Mouse (Mus musculus) embryo, embryonic 10 days (tissue): ENCODE measurements around the gene D1Ertd622e.

Experiments
- DNase-seq: peaks from one replicate; pipeline ENCODE4 v3.0.0-alpha.2; 2015; ENCODE audit warnings: low spot score

D1Ertd622e gene

DNA sequence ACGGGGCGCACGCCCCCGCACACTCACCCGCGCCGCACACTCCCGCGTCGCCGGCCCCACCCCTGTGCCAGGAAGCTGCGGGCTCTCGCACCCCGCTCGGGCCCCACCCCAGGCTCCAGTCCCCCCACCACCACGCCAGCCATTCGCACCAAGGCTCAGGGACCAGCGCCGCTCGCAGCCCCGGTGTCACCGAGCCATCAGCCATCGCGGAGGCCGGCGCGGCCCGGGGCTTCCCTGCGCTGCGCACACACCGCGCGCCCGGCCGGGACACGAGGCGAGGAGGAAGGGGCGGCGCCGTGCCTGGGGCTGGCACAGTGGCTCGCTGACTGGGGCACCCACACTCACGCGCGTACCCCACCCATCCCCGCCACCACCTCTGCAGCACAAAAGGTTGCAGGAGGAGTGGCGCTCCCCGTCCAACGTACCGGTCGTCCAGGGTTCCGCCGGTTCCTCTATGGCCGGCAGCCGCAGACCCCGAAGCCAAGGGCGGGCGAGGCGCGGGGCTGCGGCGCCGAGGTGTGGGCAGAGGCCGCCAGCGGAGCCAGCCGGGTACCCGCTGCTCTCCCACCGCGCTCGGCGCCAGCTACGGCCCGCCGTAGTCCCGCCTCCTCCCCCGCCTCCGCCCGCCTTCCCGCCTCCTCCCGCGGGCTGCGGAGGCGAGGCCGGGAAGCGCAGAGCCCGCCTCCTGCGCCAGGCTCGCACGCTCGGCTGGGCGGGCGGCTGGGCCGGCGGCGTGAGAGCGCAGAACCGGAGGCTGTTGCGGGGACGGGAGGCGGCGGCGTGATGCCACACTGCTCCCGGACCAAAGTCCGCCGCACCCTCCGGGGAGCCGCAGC lies at the start of gene D1Ertd622e:
Gene D1Ertd622e, minus strand, starts transcription at position 669 of the 836 bp plus-strand sequence.
- DNase-seq: peak; percentile 76

DNA sequence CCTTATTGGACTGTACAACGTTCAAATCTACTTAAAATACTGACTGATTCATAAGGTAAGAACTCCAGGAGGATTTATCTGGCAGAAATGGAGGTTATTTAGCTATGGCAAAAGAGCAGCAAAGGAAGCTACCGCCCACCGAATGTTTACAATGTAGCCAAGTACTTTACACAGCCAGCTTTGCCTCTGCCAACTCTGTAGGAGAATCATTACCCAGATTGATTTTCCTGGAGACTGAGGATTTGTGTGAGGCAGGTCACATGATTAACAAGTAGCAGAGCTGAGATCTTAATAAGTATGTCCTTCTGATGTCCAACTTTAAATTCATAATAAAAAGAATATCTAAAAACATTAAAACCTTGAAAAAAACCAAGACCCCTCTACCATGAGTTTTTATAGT lies 48.6 kb upstream of the D1Ertd622e start:
- no peak for DNase-seq

DNA sequence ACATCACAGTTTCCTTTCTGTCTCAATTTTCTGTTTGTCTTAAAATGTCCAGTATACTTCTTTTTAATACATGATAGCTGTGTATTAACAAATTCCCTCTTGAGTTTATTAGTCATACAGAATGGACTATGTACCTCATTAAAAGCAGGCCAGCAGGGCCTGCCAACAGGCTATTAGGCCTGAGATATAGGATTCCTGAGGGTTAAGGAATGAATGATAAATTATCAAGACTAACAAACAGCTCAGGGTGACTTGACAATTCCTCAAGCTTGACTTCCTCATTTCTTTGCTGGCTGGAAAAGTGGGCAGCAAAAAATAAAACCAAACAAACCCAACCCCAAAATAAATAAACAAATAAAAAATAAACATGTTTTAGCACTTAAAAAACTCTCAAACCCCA lies 43.5 kb upstream of the D1Ertd622e start:
- DNase-seq: no peak

DNA sequence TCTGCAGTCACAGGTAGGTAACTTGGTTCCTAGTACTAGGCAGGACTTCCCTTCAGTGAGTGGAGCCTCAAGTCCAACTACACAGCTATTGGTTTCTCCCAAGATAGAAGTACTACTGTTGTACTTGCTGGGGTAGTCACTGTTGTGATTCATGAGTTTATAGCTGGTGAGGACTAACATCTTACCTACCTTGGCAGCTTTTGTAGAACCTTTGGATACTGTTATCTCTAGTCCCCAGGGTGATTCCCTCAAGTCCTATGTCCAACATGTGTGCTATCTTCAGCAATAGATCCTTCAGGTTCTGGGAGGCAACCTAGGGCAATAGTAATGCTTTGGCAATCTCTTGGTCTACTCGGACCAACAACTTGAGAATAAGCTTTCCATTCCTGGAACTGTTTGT lies 42.8 kb upstream of the D1Ertd622e start:
- no peak for DNase-seq

DNA sequence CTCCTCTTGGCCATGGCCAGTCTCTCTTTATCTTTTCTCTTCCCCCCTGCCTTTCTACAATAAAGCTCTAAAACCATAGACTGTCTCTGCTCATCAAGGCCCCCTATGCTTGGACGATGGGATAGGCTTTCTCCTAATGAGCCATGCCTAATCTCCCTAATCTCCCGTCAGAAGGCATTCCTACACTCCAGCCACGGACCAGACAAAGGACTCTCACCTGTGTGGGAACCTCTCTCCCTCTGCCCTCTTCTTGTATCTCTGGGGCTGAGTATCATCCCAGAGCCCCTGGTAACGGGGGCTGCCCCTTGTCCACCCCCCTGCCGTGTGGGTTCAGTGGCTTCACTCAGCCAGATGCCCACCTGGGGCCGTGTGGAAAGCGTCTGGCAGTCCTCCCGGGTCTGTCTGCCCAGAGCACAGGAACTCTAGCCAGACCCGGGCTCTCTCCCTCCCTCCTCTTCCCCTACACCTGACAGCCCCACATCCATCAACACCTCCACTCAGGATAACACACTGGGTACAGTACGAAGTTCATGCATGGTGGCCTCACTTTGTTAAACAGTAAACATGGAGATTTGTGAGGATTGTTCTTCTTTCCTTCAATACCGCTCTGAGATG lies 37.2 kb upstream of the D1Ertd622e start:
- DNase-seq: no peak

DNA sequence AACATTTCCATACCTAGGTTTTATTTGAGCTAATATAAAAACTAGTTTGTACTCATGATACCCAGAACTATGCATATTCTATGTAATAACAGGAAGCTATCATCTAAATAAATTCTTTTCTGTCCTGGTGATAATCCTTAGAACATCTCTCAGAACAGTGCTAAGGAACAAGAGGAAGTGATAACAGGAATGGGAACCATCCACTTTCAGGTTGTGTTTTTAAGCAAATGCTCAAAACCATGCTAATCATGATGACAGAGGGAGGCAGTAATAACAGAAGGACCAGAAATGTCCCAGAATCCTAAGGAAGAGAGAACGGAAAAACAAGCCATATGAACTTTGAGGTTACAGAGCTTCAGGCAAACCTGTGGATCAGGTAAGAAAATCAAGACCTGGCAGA lies 35.4 kb upstream of the D1Ertd622e start:
- no peak for DNase-seq

DNA sequence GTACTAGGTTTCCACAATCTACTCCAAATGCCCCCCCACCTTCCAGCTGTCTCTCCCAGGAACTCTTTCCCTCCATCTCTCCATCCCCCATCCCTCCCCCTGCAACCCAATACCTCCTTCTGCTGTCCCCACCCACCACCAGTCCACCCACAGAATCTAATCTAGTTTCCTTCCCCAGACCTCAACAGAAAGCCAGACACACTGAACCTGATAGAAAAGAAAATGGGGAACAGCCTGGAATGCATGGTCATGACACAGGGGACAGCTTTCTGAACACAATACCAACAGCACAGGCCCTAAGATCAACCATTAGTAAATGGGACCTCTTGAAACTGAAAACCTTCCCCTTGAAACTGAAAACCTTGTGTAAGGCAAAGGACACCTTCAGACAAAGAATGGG lies 32.0 kb upstream of the D1Ertd622e start:
- DNase-seq: no peak

DNA sequence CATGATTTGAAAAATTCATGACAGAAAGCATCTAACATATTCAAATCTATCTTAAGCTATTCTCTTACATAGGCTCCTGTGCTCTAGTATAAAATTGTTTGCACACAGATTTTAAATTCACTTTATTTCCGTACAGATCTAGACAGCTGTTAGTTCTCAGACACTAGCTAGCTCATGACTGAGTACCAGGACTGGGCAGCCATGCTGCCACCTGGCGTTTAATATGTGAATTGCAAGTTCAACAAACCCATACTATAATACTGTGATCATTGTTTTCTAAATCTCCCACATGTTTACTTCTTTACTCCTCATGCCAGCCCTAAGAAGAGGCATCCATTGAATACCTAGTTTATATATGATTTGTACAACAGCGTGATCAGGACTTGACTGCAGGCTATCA lies 26.9 kb upstream of the D1Ertd622e start:
- DNase-seq: peak; percentile 61

DNA sequence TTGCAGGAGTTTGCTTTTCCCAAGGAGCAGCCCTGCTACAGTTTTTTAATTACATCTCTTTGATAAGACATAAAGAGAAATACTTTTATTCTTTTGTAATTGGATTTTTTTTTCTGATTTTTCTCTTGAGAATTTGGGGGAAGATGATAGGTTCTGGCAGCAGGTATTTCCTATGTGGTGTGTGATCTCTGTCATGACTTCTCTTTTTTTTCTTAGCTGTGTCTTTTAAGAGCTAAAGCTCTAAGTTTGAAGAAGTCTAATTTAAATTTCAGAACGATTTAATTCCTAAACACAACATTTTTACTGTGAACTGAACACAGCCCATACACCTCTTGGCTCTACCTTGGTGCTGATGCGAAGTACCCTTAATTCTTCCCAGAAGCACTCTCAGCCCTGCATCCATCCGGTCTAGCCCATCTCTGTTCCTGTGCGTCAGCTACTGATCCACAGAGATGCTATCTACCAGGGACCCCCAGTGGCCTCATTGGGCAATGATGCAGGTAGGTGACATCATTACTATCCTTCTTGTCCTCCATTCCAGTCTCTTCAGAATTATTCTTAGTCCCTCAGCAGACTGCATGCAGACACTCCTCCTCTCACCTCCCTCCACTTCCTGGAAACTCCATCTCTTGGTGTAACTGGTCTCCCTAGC lies 14.8 kb upstream of the D1Ertd622e start:
- no peak for DNase-seq

DNA sequence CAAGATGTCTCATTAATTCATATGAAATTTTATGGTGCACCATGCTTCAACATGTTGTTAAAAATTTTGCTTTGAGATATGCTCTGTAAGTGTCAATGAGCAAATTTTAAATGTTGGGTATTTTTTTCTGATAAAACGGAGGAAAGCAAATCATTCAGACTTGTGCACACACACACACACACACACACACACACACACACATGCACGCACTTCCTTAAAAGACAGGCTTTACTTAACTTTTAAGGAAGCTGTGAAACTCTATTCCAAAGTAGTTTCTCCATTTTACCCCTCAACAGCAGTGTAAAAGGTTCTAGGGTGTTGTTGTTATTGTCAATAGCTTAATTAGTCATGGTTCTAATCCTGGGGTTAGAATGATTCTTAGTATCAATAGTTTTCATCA lies 14.2 kb upstream of the D1Ertd622e start:
- DNase-seq: no peak

DNA sequence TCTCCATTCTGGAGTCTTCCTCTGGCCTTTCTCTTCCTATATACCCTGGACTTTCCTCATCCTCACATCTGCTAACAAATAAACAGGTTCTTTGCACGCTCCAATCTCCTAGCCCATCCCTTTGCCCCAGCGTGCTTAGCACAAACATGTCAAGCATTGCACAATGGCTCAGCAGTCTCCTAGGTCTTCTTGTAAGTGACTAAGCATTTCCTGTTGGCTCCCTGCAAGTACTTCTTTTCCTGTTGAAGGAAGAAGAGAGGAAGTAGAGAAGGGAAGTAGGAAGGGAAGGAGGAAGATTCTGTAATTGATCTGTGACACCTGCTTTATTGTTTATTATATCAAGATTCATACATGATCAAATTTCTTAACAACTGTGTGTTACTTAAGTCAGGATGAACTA lies 11.0 kb upstream of the D1Ertd622e start:
- DNase-seq: no peak

DNA sequence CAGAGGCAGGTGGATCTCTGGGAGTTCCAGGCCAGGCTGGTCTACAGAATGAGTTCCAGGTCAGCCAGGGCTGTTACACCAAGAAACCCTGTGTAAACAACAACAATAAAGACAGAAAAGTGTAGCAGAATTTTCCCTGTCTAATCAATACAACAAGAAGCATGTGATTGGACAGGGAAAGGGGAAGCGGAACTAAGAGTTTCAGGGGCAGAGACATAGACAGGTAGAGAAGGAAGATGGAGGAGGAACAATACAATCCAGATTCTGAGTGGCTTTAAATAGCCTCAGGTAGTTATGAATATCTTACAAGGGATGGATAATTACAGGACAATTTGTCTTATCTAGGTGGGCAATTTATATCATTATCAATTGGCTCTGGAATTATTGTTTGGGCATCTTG lies 5.4 kb upstream of the D1Ertd622e start:
- no peak for DNase-seq

DNA sequence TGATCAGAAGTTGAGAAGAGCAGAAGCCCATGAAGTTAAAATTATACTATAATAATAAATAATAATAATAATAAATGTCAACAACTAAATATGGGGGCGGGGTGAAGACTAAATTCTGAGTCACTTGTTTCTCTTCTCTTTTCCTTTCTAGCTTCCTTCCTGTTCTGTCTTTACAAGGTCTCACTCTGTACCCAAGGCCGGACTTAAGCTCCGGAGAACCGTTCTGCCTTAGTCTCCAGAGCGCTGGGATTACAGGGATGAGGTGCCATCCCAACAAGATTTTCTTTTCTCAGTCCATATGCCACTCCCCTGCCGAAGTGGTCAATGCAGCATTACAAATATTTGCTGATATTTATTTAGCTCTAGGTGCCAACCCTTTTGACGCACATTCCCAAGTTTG lies 450 bp upstream of the D1Ertd622e start:
- peak; percentile 34 for DNase-seq

DNA sequence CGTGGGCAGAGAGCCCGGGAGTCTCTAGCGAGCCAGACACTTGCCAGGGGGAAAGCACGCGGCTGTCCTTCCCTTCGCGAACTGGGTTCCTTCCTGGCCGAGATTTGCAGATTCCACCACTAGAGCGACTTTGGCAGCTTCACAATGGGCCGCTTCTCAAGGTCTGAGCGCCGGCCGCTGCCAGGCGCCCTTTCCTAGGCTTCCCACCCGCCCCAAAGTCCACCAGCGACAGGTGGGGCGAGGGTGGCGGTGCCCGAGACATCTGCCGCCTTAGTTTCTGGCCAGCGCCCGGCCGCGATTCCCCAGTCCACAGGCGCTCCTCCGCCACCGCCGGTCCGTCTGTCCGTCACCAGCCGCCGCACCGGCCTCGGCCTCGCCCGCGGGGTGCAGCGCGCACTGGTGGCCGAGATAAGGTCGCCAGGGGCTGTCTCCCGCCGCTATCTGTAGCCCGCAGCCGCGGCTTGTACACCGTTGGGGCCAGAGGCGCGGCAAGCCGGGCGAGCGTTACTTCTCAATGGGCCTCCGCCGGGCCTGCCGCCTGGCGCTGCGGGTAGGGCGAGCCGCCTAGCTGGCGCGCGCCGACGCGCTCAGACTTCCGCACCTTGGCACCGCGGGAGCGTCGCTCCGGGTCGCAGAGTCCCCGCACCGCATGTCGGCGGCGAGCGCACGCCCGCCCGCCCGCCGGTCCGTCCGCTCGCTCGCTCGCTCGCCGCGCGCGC lies 1.0 kb downstream of the D1Ertd622e start:
- peak; percentile 74 for DNase-seq

DNA sequence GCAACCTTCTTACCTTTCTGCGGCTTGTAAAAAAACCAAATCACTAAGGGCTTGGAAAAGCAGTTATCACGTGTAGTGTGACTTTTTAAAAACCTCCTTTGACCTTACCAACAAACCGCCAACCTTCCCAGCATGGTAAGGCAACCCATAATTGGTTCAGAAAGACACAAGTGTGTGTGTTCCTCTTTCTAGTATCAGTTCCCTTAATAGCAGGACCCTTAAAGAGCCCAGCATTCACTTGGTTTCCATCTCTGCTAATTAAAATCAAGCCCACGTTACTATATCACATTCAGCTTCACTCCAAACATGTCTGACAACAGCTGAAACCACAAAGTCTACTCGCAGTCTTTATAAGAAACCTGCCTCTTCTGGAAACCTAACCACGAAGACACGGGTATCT lies 2.5 kb downstream of the D1Ertd622e start:
- no peak for DNase-seq

DNA sequence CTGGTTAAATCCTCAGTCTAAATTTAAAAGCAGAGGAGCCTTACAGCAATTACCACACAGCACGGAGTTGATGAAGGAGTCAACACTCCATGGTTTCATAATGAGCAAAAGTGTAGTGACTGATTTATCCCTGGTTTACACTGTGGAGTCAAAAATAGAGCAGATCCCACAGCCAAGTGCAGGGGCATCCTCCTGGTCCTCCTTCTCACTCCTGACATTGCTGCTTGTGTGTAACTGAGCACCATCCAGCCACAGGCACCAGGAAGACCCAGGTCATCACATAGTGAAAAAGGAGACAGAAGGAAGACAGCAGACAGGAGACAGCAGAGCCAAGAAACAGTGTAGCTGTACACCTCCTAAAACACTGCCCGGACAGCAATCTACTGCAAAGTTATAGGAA lies 4.1 kb downstream of the D1Ertd622e start:
- DNase-seq: no peak

DNA sequence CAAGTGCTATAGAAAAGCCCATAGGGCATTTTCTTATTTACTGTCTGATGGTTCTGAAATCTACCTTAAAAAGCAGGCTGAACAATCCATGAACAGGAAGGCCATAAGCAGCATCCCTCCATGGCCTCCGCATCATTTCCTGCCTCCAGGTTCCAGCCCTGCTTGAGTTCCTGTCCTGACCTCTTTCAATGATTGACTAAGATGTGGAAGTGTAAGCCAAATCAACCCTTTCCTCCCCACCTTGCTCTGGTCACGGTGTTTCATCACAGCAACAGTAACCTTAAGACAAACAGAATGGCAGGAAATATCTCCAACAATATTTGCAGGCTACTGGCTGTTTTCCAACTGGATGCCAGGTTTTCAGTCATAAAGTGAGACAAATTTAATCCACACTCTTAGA lies 4.7 kb downstream of the D1Ertd622e start:
- DNase-seq: no peak

DNA sequence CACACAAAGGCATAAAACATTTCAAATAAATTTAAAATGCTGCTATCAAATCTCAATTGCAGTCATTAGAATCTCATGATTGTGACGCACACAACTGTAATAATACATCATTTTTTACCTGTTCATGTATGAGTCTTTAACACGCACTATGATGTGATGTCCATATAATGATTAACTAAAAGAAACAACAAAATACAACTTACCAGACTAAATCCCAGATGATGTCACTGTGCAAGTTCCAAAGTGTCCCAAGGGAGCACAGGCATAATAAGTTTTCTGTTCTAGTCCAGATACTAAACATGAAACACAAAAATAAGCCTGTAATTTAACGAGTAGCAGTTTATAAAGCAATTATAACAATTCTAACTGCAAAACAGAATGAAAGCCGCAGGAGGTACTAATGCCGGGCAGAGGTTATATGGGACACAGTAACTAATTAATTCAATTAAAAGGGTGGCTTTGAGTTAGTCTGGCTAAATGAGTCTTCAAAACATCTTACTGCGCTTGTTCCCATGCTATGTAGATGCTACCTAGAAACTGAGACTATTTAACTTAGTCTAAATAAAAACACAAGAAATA lies 7.4 kb downstream of the D1Ertd622e start:
- DNase-seq: no peak

DNA sequence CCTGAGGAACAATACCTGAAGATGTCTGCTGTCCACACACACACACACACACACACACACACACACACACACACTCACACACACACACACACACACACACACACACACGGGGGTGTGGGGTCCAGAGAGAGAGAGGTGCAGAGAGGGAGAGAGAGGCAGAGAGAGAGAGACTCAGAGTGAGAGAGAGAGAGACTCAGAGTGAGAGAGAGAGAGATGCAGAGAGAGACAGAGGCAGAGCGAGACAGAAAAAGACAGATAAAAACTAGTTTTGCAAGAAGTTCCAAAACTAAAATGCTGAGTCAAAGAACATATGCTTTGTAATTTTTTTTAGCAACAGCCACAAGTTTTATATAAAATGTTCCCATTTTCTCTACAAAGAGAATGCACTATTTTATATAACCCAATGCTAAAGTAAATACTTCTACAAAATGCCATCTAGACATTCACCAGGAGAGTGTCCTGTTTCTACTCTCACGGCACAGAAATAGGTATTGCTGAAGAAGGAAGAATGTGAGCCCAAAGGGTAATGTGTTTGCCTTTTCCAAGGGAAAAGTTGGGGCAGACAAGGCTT lies 11.2 kb downstream of the D1Ertd622e start:
- DNase-seq: no peak

DNA sequence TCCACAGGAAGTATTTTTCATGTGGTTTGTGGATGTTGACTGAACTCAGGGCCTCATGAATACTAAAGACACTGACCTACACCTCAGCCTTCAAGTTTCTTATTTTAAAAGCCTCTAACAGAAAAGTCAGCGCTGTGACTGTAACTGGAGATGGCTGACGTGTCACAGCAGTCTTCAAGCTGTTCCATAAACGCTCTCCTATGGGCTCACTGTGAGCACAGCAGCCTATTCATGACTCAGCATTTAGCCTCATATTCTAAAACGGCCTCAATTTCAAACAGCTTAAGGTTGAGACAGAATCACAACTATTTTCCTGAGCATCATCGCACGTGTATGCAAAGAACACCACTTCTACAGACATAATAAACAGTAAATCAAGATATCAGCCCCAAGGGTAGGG lies 11.8 kb downstream of the D1Ertd622e start:
- DNase-seq: peak; percentile 13

DNA sequence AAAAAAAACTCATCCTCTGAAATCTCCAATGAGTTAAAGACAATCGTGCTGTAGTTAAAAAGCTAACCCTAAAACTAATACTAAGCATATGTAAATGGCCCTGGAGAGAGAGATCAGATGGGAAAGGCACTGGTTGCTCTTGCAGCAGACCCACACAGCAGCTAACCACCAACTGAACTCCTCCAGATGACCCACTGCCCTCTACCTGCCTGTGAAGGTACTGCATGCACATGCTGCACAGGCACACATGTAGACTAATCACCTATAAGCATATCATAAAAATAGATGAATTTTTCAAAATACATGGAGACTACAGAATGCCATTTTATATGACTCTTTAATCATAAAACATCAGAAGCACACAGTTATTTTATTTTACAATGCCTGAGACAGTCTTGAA lies 14.8 kb downstream of the D1Ertd622e start:
- DNase-seq: no peak

DNA sequence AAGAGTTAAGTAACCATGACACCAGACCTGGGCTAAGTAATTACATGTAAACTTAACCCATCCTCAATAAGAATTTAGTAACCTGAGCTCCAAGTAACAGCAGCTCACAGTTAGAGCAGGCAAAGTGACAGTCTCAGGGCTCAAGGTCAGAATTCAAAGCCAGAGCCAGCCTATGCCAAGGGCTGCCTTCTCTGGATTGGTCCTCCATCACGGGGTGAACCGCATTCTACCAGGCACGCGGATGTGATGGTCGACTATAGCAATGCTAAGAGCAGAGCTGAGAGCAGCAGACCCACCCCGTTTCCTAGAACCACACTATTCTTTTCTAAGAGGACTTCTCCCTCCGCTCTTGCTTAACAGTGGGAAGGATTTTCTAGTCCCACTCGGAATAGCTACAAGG lies 27.8 kb downstream of the D1Ertd622e start:
- DNase-seq: no peak
